Mouse (Mus musculus): ENCODE measurements around the gene Hist2h3c1.
"Not testable (repeated sequence)": the region's sequence is repeated elsewhere in the genome, so short reads cannot be mapped to it uniquely, and the experiment has no call there.

DNA sequence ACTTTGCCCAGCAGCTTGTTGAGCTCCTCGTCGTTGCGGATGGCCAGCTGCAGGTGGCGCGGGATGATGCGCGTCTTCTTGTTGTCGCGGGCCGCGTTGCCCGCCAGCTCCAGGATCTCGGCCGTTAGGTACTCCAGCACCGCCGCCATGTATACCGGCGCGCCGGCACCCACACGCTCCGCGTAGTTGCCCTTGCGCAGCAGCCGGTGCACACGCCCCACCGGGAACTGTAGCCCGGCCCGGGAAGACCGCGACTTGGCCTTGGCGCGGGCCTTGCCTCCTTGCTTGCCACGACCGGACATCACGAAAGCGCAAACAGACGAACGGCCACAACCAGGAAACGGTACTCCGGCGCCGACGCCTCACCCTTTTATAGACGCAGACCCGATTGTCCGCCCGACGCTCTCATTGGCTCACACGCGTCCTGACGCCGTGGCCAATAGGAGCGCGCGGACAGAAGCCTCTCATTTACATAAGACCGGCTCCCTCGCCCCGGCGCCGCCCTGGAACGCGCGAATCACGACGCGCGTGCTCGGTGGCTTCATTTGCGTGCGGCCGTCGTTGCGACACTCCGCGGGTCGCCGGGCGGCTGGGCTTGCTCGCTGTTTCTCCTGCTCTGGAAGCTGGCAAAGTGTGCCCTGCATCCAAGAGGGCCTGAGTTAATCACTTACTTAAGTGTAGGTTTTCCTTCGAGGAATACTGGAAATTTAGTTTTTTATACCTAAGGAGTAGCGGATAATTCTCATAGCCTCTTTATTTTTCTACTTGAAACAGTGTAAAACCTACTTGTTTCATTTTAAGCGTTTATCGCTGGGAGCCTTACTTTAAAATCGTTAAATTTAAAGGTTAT is 6.3 kb upstream of the Hist2h3c1 start, which contains the start of gene Hist2h2aa2:
- TF ChIP-seq CTCF (IDR thresholded peaks at IDR 0.05; ENCODE audit: borderline replicate concordance, control insufficient read depth, extremely low read depth, insufficient read depth, low read length, poor library complexity), result not testable (repeated sequence)
- TF ChIP-seq POLR2A (IDR thresholded peaks at IDR 0.05; ENCODE audit: control insufficient read depth, extremely low read depth, insufficient read depth, low read length, poor library complexity), result peak; percentile 53

Data from thymus, adult 2 months (tissue).